Mouse (Mus musculus) midbrain, embryonic 13.5 days (tissue): ENCODE data around the gene Pepd. TPM values are rescaled to one million over a fixed set of nuclear protein-coding genes. Genes with fewer than 3 reads are reported as not detected.

Experiments used
- ATAC-seq: fragments of 200-750 bp; cut with Nextera tagmentation; 2 replicates; pipeline ENCODE4 v1.8.0; 2017; ENCODE audit warnings: mild to moderate bottlenecking, moderate TSS enrichment, moderate library complexity
- H3K27ac ChIP-seq: fragments of 300-500 bp; sonication (generic); 2 replicates; pipeline ENCODE4 v1.5.1; 2015; ENCODE audit warnings: inconsistent platforms, mild to moderate bottlenecking, moderate library complexity
- H3K27me3 ChIP-seq: fragments of 300-500 bp; sonication (generic); 2 replicates; pipeline ENCODE4 v1.6.1; 2015; ENCODE audit warnings: mild to moderate bottlenecking, inconsistent platforms
- H3K36me3 ChIP-seq: fragments of 300-500 bp; sonication (generic); 2 replicates; pipeline ENCODE4 v1.6.1; 2015; ENCODE audit warnings: mild to moderate bottlenecking, inconsistent platforms
- H3K4me1 ChIP-seq: fragments of 300-500 bp; sonication (generic); replicated peaks from 2 replicates; pipeline ENCODE4 v1.6.1; 2015; ENCODE audit warnings: inconsistent platforms
- H3K4me2 ChIP-seq: fragments of 300-500 bp; sonication (generic); replicated peaks from 2 replicates; pipeline ENCODE4 v1.6.1; 2015; ENCODE audit warnings: moderate library complexity, mild to moderate bottlenecking, inconsistent platforms
- H3K4me3 ChIP-seq: fragments of 300-500 bp; sonication (generic); replicated peaks from 2 replicates; pipeline ENCODE4 v1.5.1; 2015; ENCODE audit warnings: mild to moderate bottlenecking, inconsistent platforms
- H3K9ac ChIP-seq: fragments of 300-500 bp; sonication (generic); replicated peaks from 2 replicates; pipeline ENCODE4 v1.6.1; 2015; ENCODE audit warnings: mild to moderate bottlenecking, inconsistent platforms
- H3K9me3 ChIP-seq: fragments of 300-500 bp; sonication (generic); 2 replicates; pipeline ENCODE4 v1.6.1; 2016; ENCODE audit warnings: mild to moderate bottlenecking, inconsistent platforms
- WGBS: fragments of 180-500 bp; shearing (Covaris S2); methylation state at CpG from one replicate; pipeline ENCODE4 v1.1.7; 2015; 5-methylcytosine and 5-hydroxymethylcytosine counted together
- polyA plus RNA-seq: library from polyadenylated mRNA; unstranded; fragments of >200 nt; fragmentation: Nextera tagmentation; extraction: Ambion mirVana; gene quantifications from 2 replicates; pipeline ENCODE4 v1.2.1, GENCODE M21; 2015

The Pepd gene
- polyA plus RNA-seq, 1 experiment from 2014 or later, result 56.0 TPM

DNA sequence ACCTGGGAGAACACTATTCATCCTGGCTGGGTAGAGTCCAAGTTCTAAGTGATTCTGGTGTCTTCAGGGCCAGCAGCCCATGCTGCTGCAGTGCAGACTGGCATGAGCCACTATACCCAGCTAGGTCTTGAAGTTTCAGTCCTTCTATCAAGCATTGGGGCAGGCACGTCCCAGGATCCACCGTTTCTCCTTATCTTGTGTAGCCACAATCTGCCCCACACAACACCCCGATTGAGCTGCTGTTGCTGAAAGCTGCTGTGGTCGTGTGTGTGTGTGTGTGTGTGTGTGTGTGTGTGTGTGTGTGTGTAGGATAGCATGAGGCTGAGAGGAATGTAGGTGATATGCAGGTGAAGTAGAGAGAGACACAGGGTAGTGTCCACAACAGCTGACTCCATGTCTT lies 123.4 kb downstream of the Pepd start:
- ATAC-seq, result no peak
- Histone ChIP-seq H3K4me2 (no peak overlapping the region), H3K27ac (no peak overlapping the region)

DNA sequence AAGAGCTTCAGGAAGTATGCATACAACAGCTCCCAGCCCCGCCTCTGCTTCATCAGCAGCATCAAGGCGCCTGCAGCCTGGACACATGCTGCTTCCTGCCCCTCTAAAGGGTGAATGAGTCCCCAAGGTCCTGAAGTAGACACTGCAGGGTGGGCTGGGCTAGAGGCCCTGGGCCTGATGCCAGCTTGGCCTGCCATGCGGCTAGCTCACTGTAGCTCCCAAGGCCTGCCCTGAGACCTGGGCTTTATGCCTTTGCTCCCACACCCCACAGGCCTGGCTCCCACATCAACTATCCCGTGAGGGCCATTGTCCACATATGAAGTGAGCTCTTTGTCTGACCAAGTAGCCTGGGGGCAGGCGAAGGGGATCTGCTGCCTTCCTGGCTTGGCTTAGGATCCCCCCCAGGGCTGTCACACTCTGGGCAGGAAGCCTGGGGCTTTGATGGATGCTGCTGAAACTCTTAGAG lies 124.1 kb downstream of the Pepd start:
- H3K4me1 ChIP-seq, result peaks cover 22% of the 10 kb centered on the region
- H3K27me3 ChIP-seq, result no peaks in the 10 kb centered on the region
- no peak overlapping the region for H3K4me2 ChIP-seq
- peak overlapping the region; percentile 51; the same call in 1 of the 2 replicates for H3K27ac ChIP-seq
- no peaks in the 10 kb centered on the region for H3K9me3 ChIP-seq
- 0 out of 2 replicates have a peak overlapping the region, but pooled peaks have one; percentile 15 for H3K9ac ChIP-seq
- H3K4me3 ChIP-seq, result no peak overlapping the region
- peaks cover 39% of the 10 kb centered on the region for H3K36me3 ChIP-seq
- WGBS, result 49% methylated on average over 5 of the region's 5 CpGs
- ATAC-seq, result peak; percentile 65

More for the DNA sequence above, 123.4 kb downstream of the Pepd start:
- Histone ChIP-seq H3K4me1 (peaks cover 20% of the 10 kb centered on the region), H3K4me3 (no peak overlapping the region), H3K27me3 (no peaks in the 10 kb centered on the region), H3K36me3 (peaks cover 35% of the 10 kb centered on the region), H3K9me3 (no peaks in the 10 kb centered on the region), H3K9ac (no peak overlapping the region)
- 99% methylated on average over 4 of the region's 4 CpGs for WGBS

DNA sequence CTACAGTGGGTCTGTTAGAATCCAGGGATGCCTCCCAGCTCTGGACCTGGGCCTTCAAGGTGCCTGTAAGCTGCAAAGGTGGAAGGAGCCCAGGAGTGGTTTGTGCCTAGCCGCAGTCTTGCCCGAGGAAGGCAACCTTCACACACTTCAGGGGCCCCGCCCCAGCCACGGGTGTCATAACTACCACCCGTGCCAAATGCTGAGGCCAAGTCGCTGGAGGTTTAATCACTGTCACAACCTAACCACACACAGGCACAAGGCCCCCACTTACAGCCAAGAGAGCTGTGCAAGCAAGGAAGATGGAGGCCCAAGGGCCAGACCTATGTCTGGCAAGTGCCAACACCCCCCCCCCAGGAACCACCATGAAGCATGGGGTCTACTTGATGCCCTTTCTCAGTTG lies 125.2 kb downstream of the Pepd start:
- no peak overlapping the region for H3K4me2 ChIP-seq
- H3K27me3 ChIP-seq, result no peaks in the 10 kb centered on the region
- no peak overlapping the region for H3K4me3 ChIP-seq
- 91% methylated on average over 6 of the region's 6 CpGs for WGBS
- peaks cover 35% of the 10 kb centered on the region for H3K36me3 ChIP-seq
- H3K27ac ChIP-seq, result no peak overlapping the region
- peaks cover 23% of the 10 kb centered on the region for H3K4me1 ChIP-seq
- no peaks in the 10 kb centered on the region for H3K9me3 ChIP-seq
- no peak for ATAC-seq
- no peak overlapping the region for H3K9ac ChIP-seq

DNA sequence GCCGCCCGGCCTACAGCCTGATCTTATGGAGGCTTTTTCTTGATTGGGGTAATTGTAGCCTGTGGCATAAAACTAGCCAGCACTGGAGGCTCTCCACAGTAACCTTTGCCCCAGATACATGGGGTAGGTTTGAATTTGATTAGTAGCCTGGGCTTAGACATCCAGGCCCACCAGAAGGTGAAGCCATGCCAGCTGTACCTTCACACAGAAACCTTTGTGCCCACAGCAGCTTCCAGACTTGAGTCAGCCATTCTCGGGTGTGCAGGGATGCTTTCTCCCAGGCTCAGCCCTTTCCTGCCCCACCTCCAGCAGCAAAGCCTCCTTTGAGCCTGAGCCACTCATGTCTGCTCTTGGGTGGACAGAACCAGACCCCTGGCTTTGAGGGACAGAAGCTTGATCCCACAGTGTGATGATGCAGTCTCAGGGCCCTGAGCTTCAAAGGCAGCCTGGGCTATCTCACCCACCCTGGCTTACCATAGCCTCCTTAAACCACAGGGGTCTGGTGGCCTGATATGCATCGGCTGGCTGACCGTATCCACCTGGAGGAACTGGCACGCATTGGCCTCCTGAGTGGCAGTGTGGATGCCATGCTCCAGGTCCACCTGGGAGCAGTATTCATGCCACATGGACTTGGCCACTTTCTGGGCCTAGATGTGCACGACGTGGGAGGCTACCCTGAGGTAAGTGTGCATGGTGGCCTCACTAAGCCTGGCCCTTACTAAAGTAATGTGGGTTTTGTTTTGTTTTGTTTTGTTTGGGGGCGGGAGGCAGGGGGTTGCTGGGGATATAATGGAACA lies 128.2 kb downstream of the Pepd start:
- ATAC-seq, result no peak
- Histone ChIP-seq H3K4me2 (no peak overlapping the region), H3K4me1 (peaks cover 17% of the 10 kb centered on the region), H3K27ac (no peak overlapping the region), H3K36me3 (peaks cover 49% of the 10 kb centered on the region), H3K4me3 (no peak overlapping the region), H3K27me3 (no peaks in the 10 kb centered on the region), H3K9ac (no peak overlapping the region), H3K9me3 (no peaks in the 10 kb centered on the region)
- 94% methylated on average over 9 of the region's 9 CpGs for WGBS

DNA sequence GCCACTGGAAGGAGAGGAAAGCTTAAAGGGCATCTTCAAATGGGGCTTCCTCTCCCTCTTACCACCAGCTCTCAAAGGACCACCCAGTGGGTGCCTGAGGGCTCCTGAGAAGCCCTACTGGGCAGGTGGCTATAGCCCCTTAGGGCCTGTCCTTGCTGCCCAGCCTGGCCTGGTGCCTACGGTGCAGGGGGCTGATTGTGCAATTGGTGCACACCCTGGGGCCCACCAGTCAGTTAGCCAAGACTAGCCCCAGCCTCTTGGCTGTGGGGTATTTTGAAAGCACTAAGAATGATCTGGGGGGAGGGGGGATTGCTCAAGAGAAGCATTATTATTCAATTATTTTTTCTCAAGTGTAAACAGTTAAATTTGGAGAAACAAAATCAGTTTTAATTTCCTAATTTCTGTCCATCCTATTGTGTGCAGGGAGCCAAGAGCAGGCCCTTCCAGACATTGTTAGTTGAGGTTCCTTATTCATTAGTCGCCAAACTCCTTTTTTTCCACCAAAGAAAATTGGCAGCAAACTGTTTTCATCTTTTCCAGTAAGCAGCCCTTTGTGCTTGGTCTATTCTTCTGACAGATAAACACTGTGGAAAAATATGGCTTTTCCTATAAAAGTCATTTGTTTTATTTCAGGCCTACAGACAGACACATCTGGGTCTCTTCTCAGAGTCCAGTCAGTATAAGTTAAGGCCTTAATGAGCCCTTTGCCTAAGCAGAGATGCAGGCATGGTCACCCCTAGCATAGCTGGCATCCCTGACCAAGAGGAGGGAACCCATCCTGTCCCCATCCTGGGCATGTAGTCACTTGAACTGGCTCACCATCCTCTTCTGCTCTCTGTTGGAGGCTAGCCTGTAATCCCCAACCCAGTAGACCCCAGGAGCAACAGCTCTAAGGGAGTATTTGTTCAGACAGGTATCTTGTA lies 129.4 kb downstream of the Pepd start:
- no peak overlapping the region for H3K27ac ChIP-seq
- peaks cover 7% of the 10 kb centered on the region for H3K4me1 ChIP-seq
- WGBS, result 80% methylated on average over 2 of the region's 2 CpGs
- no peaks in the 10 kb centered on the region for H3K9me3 ChIP-seq
- ATAC-seq, result no peak
- no peak overlapping the region for H3K4me2 ChIP-seq
- peaks cover 59% of the 10 kb centered on the region for H3K36me3 ChIP-seq
- no peak overlapping the region for H3K9ac ChIP-seq
- H3K27me3 ChIP-seq, result no peaks in the 10 kb centered on the region
- no peak overlapping the region for H3K4me3 ChIP-seq

DNA sequence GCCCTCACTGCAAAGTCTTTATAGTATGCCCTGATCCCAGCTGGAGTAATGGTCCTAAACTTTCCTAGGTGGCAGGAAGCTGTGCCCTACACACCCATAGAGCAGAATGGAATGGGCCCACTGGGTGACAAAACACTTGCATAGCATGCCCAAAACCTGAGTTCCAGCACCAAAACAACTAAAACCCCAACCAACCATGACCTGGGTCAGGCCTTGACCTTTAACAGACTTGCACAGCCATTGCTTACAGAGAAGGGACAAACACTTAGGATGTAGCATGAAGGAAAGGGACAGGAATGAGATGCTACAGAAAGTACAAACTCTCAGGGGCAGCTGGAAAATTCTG lies 130.0 kb downstream of the Pepd start:
- no peak overlapping the region for H3K27ac ChIP-seq
- peaks cover 59% of the 10 kb centered on the region for H3K36me3 ChIP-seq
- no peak overlapping the region for H3K4me3 ChIP-seq
- no peaks in the 10 kb centered on the region for H3K27me3 ChIP-seq
- no peak overlapping the region for H3K9ac ChIP-seq
- H3K4me1 ChIP-seq, result 0 out of 2 replicates have a peak, but pooled peaks cover 3% of the 10 kb centered on the region
- ATAC-seq, result no peak
- H3K9me3 ChIP-seq, result no peaks in the 10 kb centered on the region
- no peak overlapping the region for H3K4me2 ChIP-seq

DNA sequence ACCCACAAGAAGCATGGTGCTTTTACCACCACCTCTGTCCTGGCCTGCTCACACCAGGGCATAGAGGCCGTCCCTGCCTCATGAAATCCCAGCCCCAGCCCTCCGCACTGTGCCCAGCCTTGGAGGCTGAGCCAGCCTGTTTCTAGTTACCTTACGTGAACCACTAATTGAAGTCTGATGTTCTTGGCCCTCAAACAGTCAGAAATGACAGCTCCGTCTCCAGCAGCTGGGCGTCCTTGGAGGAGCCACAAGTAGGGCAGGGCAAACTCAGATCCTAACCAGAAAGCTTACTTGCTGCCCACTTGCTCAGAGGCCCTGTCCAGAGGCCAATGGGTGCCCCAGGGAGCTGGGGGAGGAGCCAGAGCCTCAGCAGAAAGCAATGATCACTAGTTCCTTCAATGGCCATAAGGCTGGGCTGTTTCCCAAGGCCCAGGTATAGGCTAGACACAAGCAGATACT lies 130.6 kb downstream of the Pepd start:
- WGBS, result 82% methylated on average over 5 of the region's 5 CpGs

DNA sequence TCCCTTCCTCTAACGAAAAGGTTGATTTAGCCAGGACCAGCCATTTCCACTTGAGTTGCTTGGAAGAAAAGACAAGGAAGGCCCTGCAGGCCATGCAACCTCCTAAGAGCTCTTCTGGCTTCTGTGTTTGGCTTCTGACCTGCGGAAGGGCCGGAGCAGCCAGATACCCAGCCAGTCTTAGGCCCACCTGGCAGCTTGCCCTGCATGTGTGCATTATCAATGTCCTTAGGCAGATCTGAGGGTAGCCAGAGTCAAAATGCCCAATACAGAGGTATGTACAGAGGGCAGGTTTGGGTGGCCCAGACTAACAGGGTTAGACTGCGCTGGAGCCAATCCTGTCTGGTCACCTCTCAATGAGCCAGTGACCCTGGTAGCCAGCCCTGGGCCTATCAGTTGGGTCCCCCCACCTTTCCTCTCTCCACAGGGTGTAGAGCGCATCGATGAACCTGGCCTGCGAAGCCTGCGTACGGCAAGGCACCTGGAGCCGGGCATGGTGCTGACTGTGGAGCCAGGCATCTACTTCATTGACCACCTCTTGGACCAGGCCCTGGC lies 131.2 kb downstream of the Pepd start:
- H3K9me3 ChIP-seq, result no peaks in the 10 kb centered on the region
- H3K4me1 ChIP-seq, result 0 out of 2 replicates have a peak, but pooled peaks cover 3% of the 10 kb centered on the region
- no peak overlapping the region for H3K9ac ChIP-seq
- 90% methylated on average over 10 of the region's 10 CpGs for WGBS
- H3K4me2 ChIP-seq, result no peak overlapping the region
- H3K4me3 ChIP-seq, result no peak overlapping the region
- H3K27me3 ChIP-seq, result no peaks in the 10 kb centered on the region
- peaks cover 59% of the 10 kb centered on the region for H3K36me3 ChIP-seq
- peak; percentile 34; the same call in 1 of the 2 replicates for ATAC-seq
- H3K27ac ChIP-seq, result no peak overlapping the region

More for the DNA sequence above, 130.6 kb downstream of the Pepd start:
- Histone ChIP-seq H3K27me3 (no peaks in the 10 kb centered on the region), H3K4me3 (no peak overlapping the region), H3K36me3 (peaks cover 59% of the 10 kb centered on the region), H3K9ac (no peak overlapping the region), H3K9me3 (no peaks in the 10 kb centered on the region), H3K4me2 (no peak overlapping the region), H3K27ac (no peak overlapping the region), H3K4me1 (0 out of 2 replicates have a peak, but pooled peaks cover 3% of the 10 kb centered on the region)
- no peak for ATAC-seq

DNA sequence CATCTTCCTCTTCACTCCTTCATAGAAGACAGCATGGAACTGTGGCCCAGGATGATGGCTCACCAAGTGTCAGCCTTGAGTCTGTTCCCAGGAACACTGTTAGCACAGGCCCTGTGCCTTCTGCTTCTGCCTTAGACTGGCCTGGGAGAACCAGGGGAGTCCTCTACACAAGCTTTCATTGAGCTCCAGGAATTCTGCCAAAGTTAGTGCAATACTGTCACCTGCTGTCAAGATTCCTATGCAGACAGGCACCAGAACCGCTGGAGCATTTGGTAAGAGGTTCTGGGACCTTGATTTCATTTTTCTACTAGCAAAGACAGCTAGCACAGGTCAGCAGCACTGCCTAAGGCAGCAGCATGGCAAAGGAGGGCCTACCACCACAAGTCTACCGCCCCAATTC lies 132.5 kb downstream of the Pepd start:
- H3K27ac ChIP-seq, result no peak overlapping the region
- H3K36me3 ChIP-seq, result peaks cover 64% of the 10 kb centered on the region
- H3K9ac ChIP-seq, result no peak overlapping the region
- no peaks in the 10 kb centered on the region for H3K9me3 ChIP-seq
- 90% methylated on average over 2 of the region's 2 CpGs for WGBS
- H3K4me3 ChIP-seq, result no peak overlapping the region
- H3K4me2 ChIP-seq, result no peak overlapping the region
- 0 out of 2 replicates have a peak, but pooled peaks cover 3% of the 10 kb centered on the region for H3K4me1 ChIP-seq
- no peaks in the 10 kb centered on the region for H3K27me3 ChIP-seq
- ATAC-seq, result no peak

DNA sequence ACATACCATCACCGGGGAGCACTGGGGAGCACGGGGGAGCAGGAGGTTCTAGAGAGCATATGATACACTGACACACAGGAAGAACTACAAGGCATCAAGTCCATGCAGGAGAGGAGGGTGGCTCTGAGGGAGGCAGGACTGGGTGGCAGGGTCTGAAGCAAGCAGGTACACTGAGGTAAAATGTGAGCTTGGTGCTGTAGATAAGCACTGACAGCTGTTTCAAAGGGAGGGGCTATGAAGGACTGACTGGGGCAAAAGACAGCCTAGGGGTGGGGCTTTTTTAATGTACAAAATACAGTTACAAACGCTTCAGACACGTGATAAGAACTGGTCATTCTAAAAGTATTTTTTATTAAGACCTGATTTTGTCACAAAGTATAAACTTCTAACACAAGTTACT lies 133.9 kb downstream of the Pepd start:
- H3K4me2 ChIP-seq, result no peak overlapping the region
- peaks cover 64% of the 10 kb centered on the region for H3K36me3 ChIP-seq
- 96% methylated on average over 4 of the region's 4 CpGs for WGBS

DNA sequence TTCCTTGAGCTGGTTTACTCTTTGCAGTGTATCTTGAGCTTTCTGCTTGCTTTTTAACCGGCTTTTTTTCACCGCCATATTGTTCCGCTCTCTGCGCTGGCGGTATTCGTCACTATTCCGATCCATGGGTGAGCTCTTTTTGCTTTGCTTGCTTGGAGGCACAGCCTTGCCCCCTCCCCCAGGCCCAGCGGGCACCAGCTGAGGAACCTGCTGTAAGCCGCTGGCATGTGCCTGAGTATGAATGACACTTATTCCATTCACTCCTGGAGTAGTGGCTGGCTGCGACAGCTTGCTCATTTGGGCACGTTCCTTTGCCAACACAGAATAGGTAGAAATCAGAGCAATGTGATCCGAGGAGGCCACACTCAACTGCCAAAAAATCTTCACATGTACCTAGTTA lies 138.4 kb downstream of the Pepd start:
- Histone ChIP-seq H3K36me3 (peaks cover 27% of the 10 kb centered on the region), H3K27me3 (no peaks in the 10 kb centered on the region), H3K9ac (no peak overlapping the region), H3K4me1 (peaks cover 18% of the 10 kb centered on the region), H3K4me3 (no peak overlapping the region), H3K4me2 (no peak overlapping the region), H3K9me3 (no peaks in the 10 kb centered on the region), H3K27ac (no peak overlapping the region)
- no peak for ATAC-seq
- 93% methylated on average over 12 of the region's 12 CpGs for WGBS

More for the DNA sequence above, 133.9 kb downstream of the Pepd start:
- no peak overlapping the region for H3K4me3 ChIP-seq
- no peaks in the 10 kb centered on the region for H3K9me3 ChIP-seq
- H3K27me3 ChIP-seq, result no peaks in the 10 kb centered on the region
- H3K27ac ChIP-seq, result no peak overlapping the region
- H3K4me1 ChIP-seq, result 0 out of 2 replicates have a peak, but pooled peaks cover 3% of the 10 kb centered on the region
- no peak overlapping the region for H3K9ac ChIP-seq
- ATAC-seq, result no peak

DNA sequence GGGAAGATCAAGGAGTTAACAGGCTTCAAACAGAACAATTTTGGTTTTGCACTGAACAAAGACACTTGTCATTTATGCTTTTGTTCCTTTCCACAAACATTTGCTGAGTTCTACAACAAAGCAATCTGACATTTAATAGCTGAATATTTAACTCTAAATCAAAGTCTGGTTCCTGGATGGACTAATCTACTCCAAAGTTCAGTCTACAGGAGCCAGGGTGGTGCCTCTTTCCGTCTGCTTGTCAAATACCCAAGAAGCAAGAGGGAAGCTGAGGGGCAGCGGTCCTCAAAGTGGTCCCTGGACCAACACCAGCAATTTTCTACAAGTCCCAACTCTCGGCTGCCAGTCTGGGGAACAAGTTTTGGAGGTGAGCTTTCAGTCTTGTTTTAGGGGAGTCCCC lies 141.0 kb downstream of the Pepd start:
- ATAC-seq, result no peak
- no peak overlapping the region for H3K4me2 ChIP-seq

More for the DNA sequence above, 141.0 kb downstream of the Pepd start:
- Histone ChIP-seq H3K27me3 (no peaks in the 10 kb centered on the region), H3K9ac (no peak overlapping the region), H3K4me3 (no peak overlapping the region), H3K4me1 (peaks cover 24% of the 10 kb centered on the region), H3K27ac (no peak overlapping the region), H3K9me3 (no peaks in the 10 kb centered on the region), H3K36me3 (peaks cover 17% of the 10 kb centered on the region)
- 98% methylated on average over 3 of the region's 3 CpGs for WGBS
